Mouse (Mus musculus): ENCODE data around the gene Stk10. TPM values are rescaled to one million over a fixed set of nuclear protein-coding genes. Genes with fewer than 3 reads are reported as not detected.

Gene Stk10
- 5.7 and 6.1 TPM in 2 replicates for polyA plus RNA-seq (2012; rRNA removed)

GRCm38 (mm10) chr11:32532765-32533481 is at the start of gene Stk10:
Gene Stk10 (plus strand): TSS chr11:32533305.
- Histone ChIP-seq H3K27ac (ENCODE audit: insufficient read depth, low read length) (no peak within 1 kb of the TSS), H3K4me3 (ENCODE audit: insufficient read depth, low read length) (peak within 1 kb of the TSS; percentile 66), H3K4me1 (ENCODE audit: control insufficient read depth, insufficient read depth, low read length) (peaks cover 3% of the 10 kb centered on the region; the same call in 1 of the 2 replicates)
- TF ChIP-seq POLR2A (IDR thresholded peaks at IDR 0.05; ENCODE audit: extremely low read depth, insufficient read depth, low read length) = peak; percentile 59; the same call in 1 of the 2 replicates
- TF ChIP-seq CTCF (IDR thresholded peaks at IDR 0.05; ENCODE audit: extremely low read depth, insufficient read depth, low read length) = no peak

- TF ChIP-seq POLR2A (IDR thresholded peaks at IDR 0.05; ENCODE audit: extremely low read depth, insufficient read depth, low read length) (no peak), CTCF (IDR thresholded peaks at IDR 0.05; ENCODE audit: extremely low read depth, insufficient read depth, low read length) (no peak)
- no peak overlapping the region for H3K27ac ChIP-seq (ENCODE audit: insufficient read depth, low read length)
- H3K4me1 ChIP-seq (ENCODE audit: control insufficient read depth, insufficient read depth, low read length) = peaks cover 1% of the 10 kb centered on the region; the same call in 1 of the 2 replicates
- no peak overlapping the region for H3K4me3 ChIP-seq (ENCODE audit: insufficient read depth, low read length)
These were observed 47.8 kb upstream of the Stk10 start for GRCm38 (mm10) chr11:32485290-32485689.

- TF ChIP-seq CTCF (IDR thresholded peaks at IDR 0.05; ENCODE audit: extremely low read depth, insufficient read depth, low read length) (no peak), POLR2A (IDR thresholded peaks at IDR 0.05; ENCODE audit: extremely low read depth, insufficient read depth, low read length) (no peak)
- Histone ChIP-seq H3K27ac (ENCODE audit: insufficient read depth, low read length) (no peak overlapping the region), H3K4me1 (ENCODE audit: control insufficient read depth, insufficient read depth, low read length) (peaks cover 1% of the 10 kb centered on the region; the same call in 1 of the 2 replicates), H3K4me3 (ENCODE audit: insufficient read depth, low read length) (no peak overlapping the region)
These were observed 46.5 kb upstream of the Stk10 start for GRCm38 (mm10) chr11:32486621-32487020.

GRCm38 (mm10) chr11:32487501-32487900 is 45.6 kb upstream of the Stk10 start:
- Histone ChIP-seq H3K27ac (ENCODE audit: insufficient read depth, low read length) (no peak overlapping the region), H3K4me3 (ENCODE audit: insufficient read depth, low read length) (no peak overlapping the region), H3K4me1 (ENCODE audit: control insufficient read depth, insufficient read depth, low read length) (peaks cover 1% of the 10 kb centered on the region; the same call in 1 of the 2 replicates)
- TF ChIP-seq POLR2A (IDR thresholded peaks at IDR 0.05; ENCODE audit: extremely low read depth, insufficient read depth, low read length) (no peak), CTCF (IDR thresholded peaks at IDR 0.05; ENCODE audit: extremely low read depth, insufficient read depth, low read length) (no peak)

- Histone ChIP-seq H3K4me1 (ENCODE audit: control insufficient read depth, insufficient read depth, low read length) (peaks cover 1% of the 10 kb centered on the region; the same call in 1 of the 2 replicates), H3K27ac (ENCODE audit: insufficient read depth, low read length) (no peak overlapping the region), H3K4me3 (ENCODE audit: insufficient read depth, low read length) (no peak overlapping the region)
- TF ChIP-seq CTCF (IDR thresholded peaks at IDR 0.05; ENCODE audit: extremely low read depth, insufficient read depth, low read length) (no peak), POLR2A (IDR thresholded peaks at IDR 0.05; ENCODE audit: extremely low read depth, insufficient read depth, low read length) (no peak)
These were observed 44.8 kb upstream of the Stk10 start for GRCm38 (mm10) chr11:32488344-32488743.

- H3K4me3 ChIP-seq (ENCODE audit: insufficient read depth, low read length) = no peak overlapping the region
- no peak overlapping the region for H3K27ac ChIP-seq (ENCODE audit: insufficient read depth, low read length)
- H3K4me1 ChIP-seq (ENCODE audit: control insufficient read depth, insufficient read depth, low read length) = peaks cover 1% of the 10 kb centered on the region; the same call in 1 of the 2 replicates
- TF ChIP-seq CTCF (IDR thresholded peaks at IDR 0.05; ENCODE audit: extremely low read depth, insufficient read depth, low read length) (no peak), POLR2A (IDR thresholded peaks at IDR 0.05; ENCODE audit: extremely low read depth, insufficient read depth, low read length) (no peak)
These were observed 44.1 kb upstream of the Stk10 start for GRCm38 (mm10) chr11:32488808-32489670.

GRCm38 (mm10) chr11:32491079-32491478 is 42.0 kb upstream of the Stk10 start:
- Histone ChIP-seq H3K4me3 (ENCODE audit: insufficient read depth, low read length) (no peak overlapping the region), H3K27ac (ENCODE audit: insufficient read depth, low read length) (no peak overlapping the region), H3K4me1 (ENCODE audit: control insufficient read depth, insufficient read depth, low read length) (peaks cover 3% of the 10 kb centered on the region; the same call in 1 of the 2 replicates)
- no peak for TF ChIP-seq POLR2A (IDR thresholded peaks at IDR 0.05; ENCODE audit: extremely low read depth, insufficient read depth, low read length)

- Histone ChIP-seq H3K4me3 (ENCODE audit: insufficient read depth, low read length) (no peak overlapping the region), H3K4me1 (ENCODE audit: control insufficient read depth, insufficient read depth, low read length) (peaks cover 1% of the 10 kb centered on the region; the same call in 1 of the 2 replicates), H3K27ac (ENCODE audit: insufficient read depth, low read length) (no peak overlapping the region)
- TF ChIP-seq POLR2A (IDR thresholded peaks at IDR 0.05; ENCODE audit: extremely low read depth, insufficient read depth, low read length) = no peak
- no peak for TF ChIP-seq CTCF (IDR thresholded peaks at IDR 0.05; ENCODE audit: extremely low read depth, insufficient read depth, low read length)
These were observed 39.8 kb upstream of the Stk10 start for GRCm38 (mm10) chr11:32493312-32493711.

GRCm38 (mm10) chr11:32495283-32495682 is 37.8 kb upstream of the Stk10 start:
- no peak for TF ChIP-seq POLR2A (IDR thresholded peaks at IDR 0.05; ENCODE audit: extremely low read depth, insufficient read depth, low read length)
- TF ChIP-seq CTCF (IDR thresholded peaks at IDR 0.05; ENCODE audit: extremely low read depth, insufficient read depth, low read length) = no peak

More at GRCm38 (mm10) chr11:32495283-32495682, 37.8 kb upstream of the Stk10 start:
- Histone ChIP-seq H3K4me1 (ENCODE audit: control insufficient read depth, insufficient read depth, low read length) (peaks cover 1% of the 10 kb centered on the region; the same call in 1 of the 2 replicates), H3K4me3 (ENCODE audit: insufficient read depth, low read length) (no peak overlapping the region), H3K27ac (ENCODE audit: insufficient read depth, low read length) (no peak overlapping the region)
